Mouse (Mus musculus): ENCODE results near the gene Piga.

Piga gene

GRCm38 (mm10) chrX:164436709-164437108 lies 17.1 kb downstream of the Piga start, which contains the start of gene Asb11:
Gene Asb11, plus strand, starts transcription at chrX:164436994.
- DNase-seq, result no peak

- DNase-seq, result no peak
These were observed 19.9 kb downstream of the Piga start for GRCm38 (mm10) chrX:164439462-164439861.

- no peak for DNase-seq
These were observed 20.6 kb downstream of the Piga start for GRCm38 (mm10) chrX:164440140-164440539.

- DNase-seq, result no peak
These were observed 21.1 kb downstream of the Piga start for GRCm38 (mm10) chrX:164440703-164441102.

- DNase-seq, result no peak
These were observed 21.7 kb downstream of the Piga start for GRCm38 (mm10) chrX:164441306-164441705.

GRCm38 (mm10) chrX:164445601-164446000 lies 26.0 kb downstream of the Piga start:
- no peak for DNase-seq

- DNase-seq, result peak; percentile 8
These were observed 26.5 kb downstream of the Piga start for GRCm38 (mm10) chrX:164446106-164446551.

GRCm38 (mm10) chrX:164446835-164447681 lies 27.5 kb downstream of the Piga start:
- DNase-seq, result no peak

- no peak for DNase-seq
These were observed 28.1 kb downstream of the Piga start for GRCm38 (mm10) chrX:164447682-164448071.

GRCm38 (mm10) chrX:164449201-164449600 lies 29.6 kb downstream of the Piga start:
- peak; percentile 8 for DNase-seq

- peak; percentile 1 for DNase-seq
These were observed 39.8 kb downstream of the Piga start for GRCm38 (mm10) chrX:164459205-164459878.

Data from thymus, postnatal 25 days (tissue).